Mouse (Mus musculus): ENCODE data around the gene Olfr670. TPM values are rescaled to one million over a fixed set of nuclear protein-coding genes. Genes with fewer than 3 reads are reported as not detected.
"Not testable (repeated sequence)": the region's sequence is repeated elsewhere in the genome, so short reads cannot be mapped to it uniquely, and the experiment has no call there.

Gene Olfr670
- not detected in 2 replicates for polyA plus RNA-seq (2012; rRNA removed)

- no peak for DNase-seq (ENCODE audit: low spot score)
Measured at GRCm38 (mm10) chr7:104962520-104962919, at the start of gene Olfr670. Gene Olfr670, minus strand, starts transcription at chr7:104962620.

- DNase-seq (ENCODE audit: low spot score), result no peak
Measured at GRCm38 (mm10) chr7:105001929-105002328, 39.5 kb upstream of the Olfr670 start, which contains the start of gene Olfr672. Gene Olfr672, minus strand, starts transcription at chr7:105002029.

GRCm38 (mm10) chr7:104979026-104979425, 16.6 kb upstream of the Olfr670 start, which contains the start of gene Olfr671:
Gene Olfr671, minus strand, starts transcription at chr7:104979126.
- no peak for DNase-seq (ENCODE audit: low spot score)

- DNase-seq (ENCODE audit: low spot score), result not testable (repeated sequence)
Measured at GRCm38 (mm10) chr7:104972507-104972906, 10.1 kb upstream of the Olfr670 start.

- DNase-seq (ENCODE audit: low spot score), result not testable (repeated sequence)
Measured at GRCm38 (mm10) chr7:104950234-104950633, 12.2 kb downstream of the Olfr670 start.

- no peak for DNase-seq (ENCODE audit: low spot score)
Measured at GRCm38 (mm10) chr7:104933940-104934339, 28.5 kb downstream of the Olfr670 start, which contains the start of gene Olfr669. Gene Olfr669, plus strand, starts transcription at chr7:104934240.

- DNase-seq (ENCODE audit: low spot score), result no peak
Measured at GRCm38 (mm10) chr7:104927957-104928356, 34.5 kb downstream of the Olfr670 start, which contains the start of gene Olfr668. Gene Olfr668, minus strand, starts transcription at chr7:104928057.

- no peak for DNase-seq (ENCODE audit: low spot score)
Measured at GRCm38 (mm10) chr7:104921382-104921781, 41.0 kb downstream of the Olfr670 start, which contains the start of gene Olfr667. Gene Olfr667, minus strand, starts transcription at chr7:104921482.

Other genes with a start within 250 kb of the Olfr670 start
- gene Usp17le, start 185.2 kb downstream of the Olfr670 start, polyA plus RNA-seq (2012; rRNA removed), result not detected in 2 replicates
- not detected in 2 replicates for gene Usp17lb, start 120.0 kb downstream of the Olfr670 start, polyA plus RNA-seq (2012; rRNA removed)
- not detected in 2 replicates for gene Usp17la, start 105.6 kb downstream of the Olfr670 start, polyA plus RNA-seq (2012; rRNA removed)
- gene Olfr665, start 84.6 kb downstream of the Olfr670 start, polyA plus RNA-seq (2012; rRNA removed), result not detected in 2 replicates
- not detected in 2 replicates for gene Olfr666, start 66.7 kb downstream of the Olfr670 start, polyA plus RNA-seq (2012; rRNA removed)
- gene Olfr667, start 41.1 kb downstream of the Olfr670 start, polyA plus RNA-seq (2012; rRNA removed), result not detected in 2 replicates
- gene Olfr668, start 34.6 kb downstream of the Olfr670 start, polyA plus RNA-seq (2012; rRNA removed), result not detected in 2 replicates
- not detected in 2 replicates for gene Olfr669, start 28.4 kb downstream of the Olfr670 start, polyA plus RNA-seq (2012; rRNA removed)
- not detected in 2 replicates for gene Olfr671, start 16.5 kb upstream of the Olfr670 start, polyA plus RNA-seq (2012; rRNA removed)
- gene Olfr672, start 39.4 kb upstream of the Olfr670 start, polyA plus RNA-seq (2012; rRNA removed), result not detected in 2 replicates
- gene Olfr675, start 65.8 kb upstream of the Olfr670 start, polyA plus RNA-seq (2012; rRNA removed), result not detected in 2 replicates
- not detected in 2 replicates for gene Olfr676, start 70.1 kb upstream of the Olfr670 start, polyA plus RNA-seq (2012; rRNA removed)
- gene Olfr677, start 88.8 kb upstream of the Olfr670 start, polyA plus RNA-seq (2012; rRNA removed), result not detected in 2 replicates
- not detected in 2 replicates for gene Olfr678, start 101.9 kb upstream of the Olfr670 start, polyA plus RNA-seq (2012; rRNA removed)
- gene Olfr679, start 118.6 kb upstream of the Olfr670 start, polyA plus RNA-seq (2012; rRNA removed), result not detected in 2 replicates
- gene Olfr680-ps1, start 130.2 kb upstream of the Olfr670 start, polyA plus RNA-seq (2012; rRNA removed), result not detected in 2 replicates
- gene Olfr681, start 154.2 kb upstream of the Olfr670 start, polyA plus RNA-seq (2012; rRNA removed), result not detected in 2 replicates
- not detected in 2 replicates for gene Olfr683, start 184.4 kb upstream of the Olfr670 start, polyA plus RNA-seq (2012; rRNA removed)
- not detected in 2 replicates for gene Olfr684, start 201.0 kb upstream of the Olfr670 start, polyA plus RNA-seq (2012; rRNA removed)
- gene Olfr685, start 223.4 kb upstream of the Olfr670 start, polyA plus RNA-seq (2012; rRNA removed), result not detected in 2 replicates
- not detected in 2 replicates for gene Olfr686, start 244.9 kb upstream of the Olfr670 start, polyA plus RNA-seq (2012; rRNA removed)

Data from urinary bladder, adult 2 months (tissue).